Mouse (Mus musculus): ENCODE results near the gene Ndrg4. TPM values are rescaled to one million over a fixed set of nuclear protein-coding genes. Genes with fewer than 3 reads are reported as not detected.

Ndrg4 gene
- polyA plus RNA-seq (2015; fragmentation: Illumina TruSeq; extraction: RNeasy Lipid Tissue Mini Kit (QIAGEN cat#74804); ENCODE audit: insufficient read depth, low replicate concordance), result 0.58 TPM

DNA sequence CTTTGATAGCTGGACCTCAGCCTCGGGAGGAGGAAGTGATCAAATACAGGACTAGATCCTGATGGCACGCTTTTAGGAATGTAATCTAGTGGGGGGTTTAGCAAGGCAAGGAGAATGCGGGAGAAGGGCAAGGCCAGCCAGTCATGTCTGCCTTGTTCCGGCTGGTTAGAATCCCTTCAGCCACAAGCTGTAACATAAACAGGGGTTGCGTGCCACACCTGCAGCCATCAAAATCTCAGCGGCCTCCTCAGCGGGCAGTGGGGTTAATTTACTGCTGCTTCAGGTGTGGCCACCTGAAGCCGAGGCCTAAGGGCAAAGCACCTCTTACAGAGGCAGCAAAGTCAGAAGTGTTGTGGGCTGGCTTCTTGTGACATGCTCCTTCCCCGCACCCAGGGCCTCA lies at the start of gene Ndrg4:
TSS of gene Ndrg4 (plus strand) at position 350 of the 400 bp plus-strand sequence.

GRCm38 (mm10) chr8:95633262-95634062 lies 43.3 kb upstream of the Ndrg4 start, which contains the start of gene Gins3:
Gins3 (plus strand) TSS chr8:95633453.

GRCm38 (mm10) chr8:95715676-95716531 lies 39.1 kb downstream of the Ndrg4 start, which contains the start of gene Setd6:
Setd6 (plus strand) TSS chr8:95715881.

Other genes starting within 250 kb of the Ndrg4 start
- 46.9 TPM for gene Cfap20, start 242.1 kb upstream of the Ndrg4 start, polyA plus RNA-seq (2015; fragmentation: Illumina TruSeq; extraction: RNeasy Lipid Tissue Mini Kit (QIAGEN cat#74804); ENCODE audit: insufficient read depth, low replicate concordance)
- 111 TPM for gene Csnk2a2, start 186.9 kb upstream of the Ndrg4 start, polyA plus RNA-seq (2015; fragmentation: Illumina TruSeq; extraction: RNeasy Lipid Tissue Mini Kit (QIAGEN cat#74804); ENCODE audit: insufficient read depth, low replicate concordance)
- gene Ccdc113, start 142.9 kb upstream of the Ndrg4 start, polyA plus RNA-seq (2015; fragmentation: Illumina TruSeq; extraction: RNeasy Lipid Tissue Mini Kit (QIAGEN cat#74804); ENCODE audit: insufficient read depth, low replicate concordance), result not detected
- not detected for gene Prss54, start 100.6 kb upstream of the Ndrg4 start, polyA plus RNA-seq (2015; fragmentation: Illumina TruSeq; extraction: RNeasy Lipid Tissue Mini Kit (QIAGEN cat#74804); ENCODE audit: insufficient read depth, low replicate concordance)
- gene Gins3, start 43.5 kb upstream of the Ndrg4 start, polyA plus RNA-seq (2015; fragmentation: Illumina TruSeq; extraction: RNeasy Lipid Tissue Mini Kit (QIAGEN cat#74804); ENCODE audit: insufficient read depth, low replicate concordance), result 13.2 TPM
- gene Setd6, start 38.9 kb downstream of the Ndrg4 start, polyA plus RNA-seq (2015; fragmentation: Illumina TruSeq; extraction: RNeasy Lipid Tissue Mini Kit (QIAGEN cat#74804); ENCODE audit: insufficient read depth, low replicate concordance), result 46.1 TPM
- gene Cnot1, start 130.5 kb downstream of the Ndrg4 start, polyA plus RNA-seq (2015; fragmentation: Illumina TruSeq; extraction: RNeasy Lipid Tissue Mini Kit (QIAGEN cat#74804); ENCODE audit: insufficient read depth, low replicate concordance), result 165 TPM
- gene Sap18b, start 148.4 kb downstream of the Ndrg4 start, polyA plus RNA-seq (2015; fragmentation: Illumina TruSeq; extraction: RNeasy Lipid Tissue Mini Kit (QIAGEN cat#74804); ENCODE audit: insufficient read depth, low replicate concordance), result 8.9 TPM
- gene Slc38a7, start 176.6 kb downstream of the Ndrg4 start, polyA plus RNA-seq (2015; fragmentation: Illumina TruSeq; extraction: RNeasy Lipid Tissue Mini Kit (QIAGEN cat#74804); ENCODE audit: insufficient read depth, low replicate concordance), result 10.2 TPM
- gene Got2, start 211.6 kb downstream of the Ndrg4 start, polyA plus RNA-seq (2015; fragmentation: Illumina TruSeq; extraction: RNeasy Lipid Tissue Mini Kit (QIAGEN cat#74804); ENCODE audit: insufficient read depth, low replicate concordance), result 62.2 TPM

All from spleen, adult 10 weeks (tissue).